Mouse (Mus musculus): ENCODE data around the gene Emsy. TPM values are rescaled to one million over a fixed set of nuclear protein-coding genes. Genes with fewer than 3 reads are reported as not detected.

Emsy gene
- total and polyA plus RNA-seq, 3 experiments, result 3.6 to 201 (median 57.2) TPM

- DNase-seq (ENCODE audit: low spot score) (no peak), ATAC-seq (ENCODE audit: extremely low read depth, insufficient number of reproducible peaks, low FRiP score, poor library complexity, severe bottlenecking) (no peak)
- H3K36me3 ChIP-seq (replicated peaks), result peaks cover 67% of the 10 kb centered on the region
- no peaks in the 10 kb centered on the region for H3K27me3 ChIP-seq (ENCODE audit: insufficient read depth, low read length)
- no peaks in the 10 kb centered on the region for H3K9me3 ChIP-seq (replicated peaks)
- H3K4me1 ChIP-seq (ENCODE audit: insufficient read depth, low read depth, low read length), result no peaks in the 10 kb centered on the region
- no peak for TF ChIP-seq GATA1 (IDR thresholded peaks at IDR 0.05; ENCODE audit: borderline replicate concordance, low read length)
- H3K4me3 ChIP-seq (ENCODE audit: low read depth, low read length), result no peak overlapping the region
Measured at GRCm38 (mm10) chr7:98617739-98618138, 38.8 kb downstream of the Emsy start.

- DNase-seq (ENCODE audit: low spot score) (no peak), ATAC-seq (ENCODE audit: extremely low read depth, insufficient number of reproducible peaks, low FRiP score, poor library complexity, severe bottlenecking) (no peak)
- Histone ChIP-seq H3K4me3 (ENCODE audit: low read depth, low read length) (no peak overlapping the region), H3K36me3 (replicated peaks) (peaks cover 67% of the 10 kb centered on the region), H3K9me3 (replicated peaks) (no peaks in the 10 kb centered on the region), H3K27me3 (ENCODE audit: insufficient read depth, low read length) (no peaks in the 10 kb centered on the region), H3K4me1 (ENCODE audit: insufficient read depth, low read depth, low read length) (no peaks in the 10 kb centered on the region)
- TF ChIP-seq GATA2 (IDR thresholded peaks at IDR 0.05; ENCODE audit: borderline replicate concordance, low read depth, low read length) (no peak), CTCF (IDR thresholded peaks at IDR 0.05; ENCODE audit: low read depth, low read length) (no peak), GATA1 (IDR thresholded peaks at IDR 0.05; ENCODE audit: borderline replicate concordance, low read length) (no peak), TAL1 (conservative IDR thresholded peaks at IDR 0.05; ENCODE audit: low read depth, low read length) (no peak), POLR2AphosphoS5 (IDR thresholded peaks at IDR 0.05; ENCODE audit: insufficient replicate concordance, low read depth, low read length) (no peak)
Measured at GRCm38 (mm10) chr7:98612936-98613335, 43.6 kb downstream of the Emsy start.

- Histone ChIP-seq H3K4me1 (ENCODE audit: insufficient read depth, low read depth, low read length) (no peaks in the 10 kb centered on the region), H3K4me3 (ENCODE audit: low read depth, low read length) (no peak overlapping the region), H3K27me3 (ENCODE audit: insufficient read depth, low read length) (no peaks in the 10 kb centered on the region), H3K9me3 (replicated peaks) (no peaks in the 10 kb centered on the region), H3K36me3 (replicated peaks) (peaks cover 65% of the 10 kb centered on the region)
- no peak for DNase-seq (ENCODE audit: low spot score)
- TF ChIP-seq GATA1 (IDR thresholded peaks at IDR 0.05; ENCODE audit: borderline replicate concordance, low read length) (no peak), TAL1 (conservative IDR thresholded peaks at IDR 0.05; ENCODE audit: low read depth, low read length) (no peak), GATA2 (IDR thresholded peaks at IDR 0.05; ENCODE audit: borderline replicate concordance, low read depth, low read length) (no peak), POLR2AphosphoS5 (IDR thresholded peaks at IDR 0.05; ENCODE audit: insufficient replicate concordance, low read depth, low read length) (no peak)
- no peak for ATAC-seq (ENCODE audit: extremely low read depth, insufficient number of reproducible peaks, low FRiP score, poor library complexity, severe bottlenecking)
Measured at GRCm38 (mm10) chr7:98608520-98608919, 48.1 kb downstream of the Emsy start.

- no peaks in the 10 kb centered on the region for H3K4me1 ChIP-seq (ENCODE audit: insufficient read depth, low read depth, low read length)
- H3K36me3 ChIP-seq (replicated peaks), result peaks cover 69% of the 10 kb centered on the region
- DNase-seq (ENCODE audit: low spot score) (no peak), ATAC-seq (ENCODE audit: extremely low read depth, insufficient number of reproducible peaks, low FRiP score, poor library complexity, severe bottlenecking) (no peak)
- no peak overlapping the region for H3K4me3 ChIP-seq (ENCODE audit: low read depth, low read length)
- no peaks in the 10 kb centered on the region for H3K27me3 ChIP-seq (ENCODE audit: insufficient read depth, low read length)
- TF ChIP-seq GATA1 (IDR thresholded peaks at IDR 0.05; ENCODE audit: borderline replicate concordance, low read length) (no peak), GATA2 (IDR thresholded peaks at IDR 0.05; ENCODE audit: borderline replicate concordance, low read depth, low read length) (no peak), TAL1 (conservative IDR thresholded peaks at IDR 0.05; ENCODE audit: low read depth, low read length) (no peak), CTCF (IDR thresholded peaks at IDR 0.05; ENCODE audit: low read depth, low read length) (no peak), POLR2AphosphoS5 (IDR thresholded peaks at IDR 0.05; ENCODE audit: insufficient replicate concordance, low read depth, low read length) (no peak)
- H3K9me3 ChIP-seq (replicated peaks), result no peaks in the 10 kb centered on the region
Measured at GRCm38 (mm10) chr7:98607158-98607557, 49.4 kb downstream of the Emsy start.

- Histone ChIP-seq H3K4me3 (ENCODE audit: low read depth, low read length) (no peak overlapping the region), H3K9me3 (replicated peaks) (no peaks in the 10 kb centered on the region), H3K36me3 (replicated peaks) (peaks cover 77% of the 10 kb centered on the region), H3K4me1 (ENCODE audit: insufficient read depth, low read depth, low read length) (no peaks in the 10 kb centered on the region), H3K27me3 (ENCODE audit: insufficient read depth, low read length) (no peaks in the 10 kb centered on the region)
- TF ChIP-seq GATA1 (IDR thresholded peaks at IDR 0.05; ENCODE audit: borderline replicate concordance, low read length) (no peak), TAL1 (conservative IDR thresholded peaks at IDR 0.05; ENCODE audit: low read depth, low read length) (no peak), GATA2 (IDR thresholded peaks at IDR 0.05; ENCODE audit: borderline replicate concordance, low read depth, low read length) (no peak), POLR2AphosphoS5 (IDR thresholded peaks at IDR 0.05; ENCODE audit: insufficient replicate concordance, low read depth, low read length) (no peak), CTCF (IDR thresholded peaks at IDR 0.05; ENCODE audit: low read depth, low read length) (no peak)
- no peak for DNase-seq (ENCODE audit: low spot score)
- ATAC-seq (ENCODE audit: extremely low read depth, insufficient number of reproducible peaks, low FRiP score, poor library complexity, severe bottlenecking), result no peak
Measured at GRCm38 (mm10) chr7:98601715-98602114, 54.9 kb downstream of the Emsy start.

- Histone ChIP-seq H3K4me1 (ENCODE audit: insufficient read depth, low read depth, low read length) (no peaks in the 10 kb centered on the region), H3K4me3 (ENCODE audit: low read depth, low read length) (no peak overlapping the region), H3K9me3 (replicated peaks) (no peaks in the 10 kb centered on the region), H3K27me3 (ENCODE audit: insufficient read depth, low read length) (no peaks in the 10 kb centered on the region), H3K36me3 (replicated peaks) (peaks cover 82% of the 10 kb centered on the region)
- ATAC-seq (ENCODE audit: extremely low read depth, insufficient number of reproducible peaks, low FRiP score, poor library complexity, severe bottlenecking) (no peak), DNase-seq (ENCODE audit: low spot score) (no peak)
- TF ChIP-seq TAL1 (conservative IDR thresholded peaks at IDR 0.05; ENCODE audit: low read depth, low read length) (no peak), POLR2AphosphoS5 (IDR thresholded peaks at IDR 0.05; ENCODE audit: insufficient replicate concordance, low read depth, low read length) (no peak), GATA2 (IDR thresholded peaks at IDR 0.05; ENCODE audit: borderline replicate concordance, low read depth, low read length) (no peak), CTCF (IDR thresholded peaks at IDR 0.05; ENCODE audit: low read depth, low read length) (no peak)
Measured at GRCm38 (mm10) chr7:98597402-98597801, 59.2 kb downstream of the Emsy start.

- Histone ChIP-seq H3K27me3 (ENCODE audit: insufficient read depth, low read length) (no peaks in the 10 kb centered on the region), H3K36me3 (replicated peaks) (peaks cover 81% of the 10 kb centered on the region), H3K9me3 (replicated peaks) (no peaks in the 10 kb centered on the region), H3K4me1 (ENCODE audit: insufficient read depth, low read depth, low read length) (no peaks in the 10 kb centered on the region), H3K4me3 (ENCODE audit: low read depth, low read length) (no peak overlapping the region)
- ATAC-seq (ENCODE audit: extremely low read depth, insufficient number of reproducible peaks, low FRiP score, poor library complexity, severe bottlenecking) (no peak), DNase-seq (ENCODE audit: low spot score) (no peak)
- TF ChIP-seq GATA1 (IDR thresholded peaks at IDR 0.05; ENCODE audit: borderline replicate concordance, low read length) (no peak), GATA2 (IDR thresholded peaks at IDR 0.05; ENCODE audit: borderline replicate concordance, low read depth, low read length) (no peak), POLR2AphosphoS5 (IDR thresholded peaks at IDR 0.05; ENCODE audit: insufficient replicate concordance, low read depth, low read length) (no peak), TAL1 (conservative IDR thresholded peaks at IDR 0.05; ENCODE audit: low read depth, low read length) (no peak), CTCF (IDR thresholded peaks at IDR 0.05; ENCODE audit: low read depth, low read length) (no peak)
Measured at GRCm38 (mm10) chr7:98594731-98595130, 61.9 kb downstream of the Emsy start.

Measured in G1E (cell line).